Mouse (Mus musculus) megakaryocyte, embryonic 14.5 days (primary cell): ENCODE measurements around the gene Nell2.

Experiments used
- FLI1 ChIP-seq: IDR thresholded peaks from 2 replicates; pipeline ENCODE4 v1.6.1; 2012; ENCODE audit warnings: low read length, inconsistent platforms, mixed read lengths
- GATA1 ChIP-seq: IDR thresholded peaks from 3 replicates; pipeline ENCODE4 v1.6.1; 2012; ENCODE audit warnings: mixed read lengths, low read length, inconsistent platforms, borderline replicate concordance

GRCm38 (mm10) chr15:95481585-95481984 is 46.8 kb downstream of the Nell2 start:
- TF ChIP-seq GATA1 (no peak), FLI1 (no peak)
